Mouse (Mus musculus) heart, embryonic 10.5 days (tissue): ENCODE data around the gene Rb1. TPM values are rescaled to one million over a fixed set of nuclear protein-coding genes. Genes with fewer than 3 reads are reported as not detected.
A peak's percentile ranks its signal among the peaks of the same experiment; 100 is the strongest.

Source experiments
- DNase-seq: peaks from one replicate; pipeline ENCODE4 v3.0.0-alpha.2; 2017; ENCODE audit warnings: low spot score
- H3K27ac ChIP-seq: fragments of 300-500 bp; sonication (generic); 2 replicates; pipeline ENCODE4 v1.5.1; 2016; ENCODE audit warnings: mild to moderate bottlenecking
- H3K27me3 ChIP-seq: fragments of 300-500 bp; sonication (generic); 2 replicates; pipeline ENCODE4 v1.6.1; 2016; ENCODE audit warnings: mild to moderate bottlenecking; ENCODE audit not compliant: poor library complexity, insufficient read depth, severe bottlenecking
- H3K36me3 ChIP-seq: fragments of 300-500 bp; sonication (generic); 2 replicates; pipeline ENCODE4 v1.6.1; 2016; ENCODE audit warnings: mild to moderate bottlenecking, moderate library complexity
- H3K4me1 ChIP-seq: fragments of 300-500 bp; sonication (generic); 2 replicates; pipeline ENCODE4 v1.6.1; 2016; ENCODE audit warnings: mild to moderate bottlenecking
- H3K4me3 ChIP-seq: fragments of 300-500 bp; sonication (generic); 2 replicates; pipeline ENCODE4 v1.5.1; 2016; ENCODE audit warnings: mild to moderate bottlenecking, moderate library complexity
- H3K9me3 ChIP-seq: fragments of 300-500 bp; sonication (generic); 2 replicates; pipeline ENCODE4 v1.6.1; 2016; ENCODE audit warnings: mild to moderate bottlenecking, moderate library complexity
- WGBS: fragments of 180-500 bp; shearing (Covaris S2); methylation state at CpG from one replicate; pipeline ENCODE4 v1.1.7; 2016; 5-methylcytosine and 5-hydroxymethylcytosine counted together
- polyA plus RNA-seq: library from polyadenylated mRNA; unstranded; fragments of >200 nt; fragmentation: Nextera tagmentation; extraction: Ambion mirVana; gene quantifications from 2 replicates; pipeline ENCODE4 v1.2.1, GENCODE M21; 2016

The Rb1 gene
- polyA plus RNA-seq, 1 experiment from 2014 or later: 7.7 TPM

DNA sequence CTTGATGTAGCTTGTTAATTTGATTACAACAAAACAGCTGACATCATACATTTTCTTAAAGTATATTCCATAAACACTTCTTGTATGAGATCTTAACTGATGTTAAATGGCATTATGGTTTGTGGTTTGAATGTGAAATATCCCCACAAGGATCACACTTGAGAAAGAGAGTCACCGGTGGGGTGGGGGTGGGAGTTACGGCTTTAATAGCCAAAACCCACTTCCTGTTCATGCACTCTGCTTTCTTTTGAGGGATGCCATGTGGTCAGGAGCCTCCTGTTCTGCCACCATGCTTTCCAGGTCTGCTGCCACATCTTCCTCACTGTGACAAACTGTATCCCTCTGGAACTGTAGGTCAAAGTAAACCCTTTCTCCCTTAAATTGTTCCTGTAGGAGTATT lies 35.7 kb downstream of the Rb1 start:
- H3K27ac ChIP-seq: no peak overlapping the region

DNA sequence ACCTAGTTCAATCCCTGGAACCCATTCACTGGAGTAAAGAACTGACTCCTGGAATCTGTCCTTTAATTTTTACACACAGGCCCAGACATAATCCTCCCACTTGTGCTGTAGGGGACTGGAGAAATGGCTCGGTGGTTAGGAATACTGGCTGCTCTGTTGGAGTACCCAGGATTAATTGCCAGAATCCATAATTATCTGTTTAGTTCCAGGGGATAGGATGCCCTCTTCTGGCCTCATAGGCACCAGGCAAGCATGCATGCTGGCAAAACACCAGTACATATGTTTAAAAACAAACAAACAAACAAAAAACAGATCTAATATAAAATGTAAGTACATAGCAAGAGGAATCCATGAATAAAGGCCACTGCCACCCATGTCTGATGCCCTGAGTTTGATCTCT lies 44.6 kb downstream of the Rb1 start:
- no peak overlapping the region for H3K27ac ChIP-seq

More for the DNA sequence above, 35.7 kb downstream of the Rb1 start:
- H3K4me3 ChIP-seq: no peak overlapping the region
- DNase-seq: no peak
- 89% methylated on average over 2 of the region's 2 CpGs for WGBS
- no peaks in the 10 kb centered on the region for H3K36me3 ChIP-seq
- H3K27me3 ChIP-seq: no peaks in the 10 kb centered on the region
- no peaks in the 10 kb centered on the region for H3K4me1 ChIP-seq
- H3K9me3 ChIP-seq: no peaks in the 10 kb centered on the region

DNA sequence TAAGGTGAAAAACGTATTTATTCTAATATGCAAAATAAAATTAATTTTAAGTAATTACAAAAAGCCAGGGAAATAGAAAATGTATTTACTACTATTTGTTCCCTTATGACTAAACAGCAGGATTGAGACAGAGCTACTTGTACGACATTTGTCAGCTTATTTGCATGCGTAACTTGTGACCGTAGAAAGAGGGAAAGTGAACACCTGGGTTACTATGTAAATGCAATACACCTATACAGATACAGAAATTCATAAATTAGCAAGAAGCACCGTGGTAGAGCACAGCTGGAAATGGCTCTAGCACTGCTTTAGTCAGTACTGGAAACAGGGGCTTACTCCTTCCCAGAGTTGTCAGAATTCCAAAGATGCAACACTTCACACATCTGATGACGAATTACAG lies 46.5 kb downstream of the Rb1 start:
- Histone ChIP-seq H3K36me3 (no peaks in the 10 kb centered on the region), H3K9me3 (no peaks in the 10 kb centered on the region), H3K27me3 (no peaks in the 10 kb centered on the region), H3K27ac (no peak overlapping the region), H3K4me1 (no peaks in the 10 kb centered on the region), H3K4me3 (no peak overlapping the region)
- DNase-seq: no peak
- WGBS: 76% methylated on average over 6 of the region's 6 CpGs

More for the DNA sequence above, 44.6 kb downstream of the Rb1 start:
- 45% methylated on average over 1 of the region's 1 CpGs for WGBS
- no peak for DNase-seq
- 0 out of 2 replicates have a peak, but pooled peaks cover 3% of the 10 kb centered on the region for H3K36me3 ChIP-seq
- H3K4me3 ChIP-seq: no peak overlapping the region
- no peaks in the 10 kb centered on the region for H3K9me3 ChIP-seq
- no peaks in the 10 kb centered on the region for H3K4me1 ChIP-seq
- no peaks in the 10 kb centered on the region for H3K27me3 ChIP-seq

DNA sequence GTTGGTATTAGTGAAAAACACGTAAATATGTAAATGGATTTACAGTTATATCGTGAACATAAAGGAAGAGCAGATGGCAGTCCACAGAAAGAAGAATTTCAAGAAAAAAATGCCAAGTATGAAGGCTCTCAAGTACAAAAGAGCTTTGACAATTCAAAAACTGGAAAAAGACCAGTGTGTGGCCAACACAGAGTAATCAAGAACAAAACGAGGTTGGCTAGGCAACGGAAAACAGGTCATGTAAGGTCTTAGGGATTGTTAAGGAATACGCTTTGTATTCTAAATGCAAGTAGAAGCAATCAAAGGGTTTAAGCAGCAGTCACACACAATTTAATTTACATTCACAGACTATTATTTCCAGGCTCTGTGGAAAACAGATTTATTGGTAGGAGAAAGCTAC lies 53.8 kb downstream of the Rb1 start:
- Histone ChIP-seq H3K27ac (no peak overlapping the region), H3K4me1 (peaks cover 5% of the 10 kb centered on the region; the same call in 1 of the 2 replicates), H3K27me3 (no peaks in the 10 kb centered on the region), H3K4me3 (no peak overlapping the region), H3K9me3 (no peaks in the 10 kb centered on the region), H3K36me3 (no peaks in the 10 kb centered on the region)
- WGBS: 85% methylated on average over 5 of the region's 5 CpGs
- DNase-seq: no peak

DNA sequence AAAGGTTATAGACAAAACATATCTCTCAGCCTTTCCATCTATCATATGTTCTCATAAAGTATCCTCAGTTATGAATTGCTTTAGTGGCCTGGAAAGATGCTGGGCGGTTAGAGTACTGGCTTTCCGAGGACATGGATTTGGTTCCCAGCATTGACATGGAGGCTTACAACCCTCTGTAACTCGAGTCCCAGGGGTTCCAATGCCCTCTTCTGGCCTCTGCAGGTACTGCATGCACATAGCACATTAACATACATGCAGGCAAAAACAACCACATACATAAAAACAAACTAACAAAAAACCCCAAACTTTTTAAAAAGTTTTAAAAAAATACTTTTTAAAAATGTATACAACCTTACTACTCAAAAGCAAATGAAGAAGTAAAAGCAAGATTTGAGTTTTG lies 59.5 kb downstream of the Rb1 start:
- no peak overlapping the region for H3K4me3 ChIP-seq
- no peaks in the 10 kb centered on the region for H3K9me3 ChIP-seq
- no peaks in the 10 kb centered on the region for H3K27me3 ChIP-seq
- H3K36me3 ChIP-seq: peaks cover 13% of the 10 kb centered on the region
- peaks cover 5% of the 10 kb centered on the region; the same call in 1 of the 2 replicates for H3K4me1 ChIP-seq
- 80% methylated on average over 3 of the region's 3 CpGs for WGBS
- no peak overlapping the region for H3K27ac ChIP-seq
- no peak for DNase-seq

DNA sequence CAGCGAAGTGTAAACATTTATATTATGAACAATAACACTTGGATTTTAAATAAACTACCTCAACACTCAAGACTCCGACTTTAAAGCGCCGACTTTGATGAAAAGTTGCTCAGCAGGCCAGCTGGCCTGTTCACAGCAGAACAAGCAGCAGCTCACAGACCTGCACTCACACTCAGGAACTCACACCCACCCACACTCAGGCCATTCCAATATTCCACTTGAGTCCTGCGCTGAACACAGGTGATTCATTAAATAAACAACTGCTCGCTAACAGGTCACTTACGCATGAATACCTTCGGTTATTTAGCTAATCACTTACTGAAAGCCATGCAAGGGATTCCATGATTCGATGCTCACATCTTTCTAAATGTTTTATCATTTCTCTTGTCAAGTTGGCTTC lies 63.4 kb downstream of the Rb1 start:
- Histone ChIP-seq H3K27me3 (no peaks in the 10 kb centered on the region), H3K4me1 (no peaks in the 10 kb centered on the region), H3K9me3 (no peaks in the 10 kb centered on the region), H3K36me3 (peaks cover 13% of the 10 kb centered on the region), H3K4me3 (no peak overlapping the region), H3K27ac (no peak overlapping the region)
- no peak for DNase-seq
- WGBS: 92% methylated on average over 9 of the region's 9 CpGs

DNA sequence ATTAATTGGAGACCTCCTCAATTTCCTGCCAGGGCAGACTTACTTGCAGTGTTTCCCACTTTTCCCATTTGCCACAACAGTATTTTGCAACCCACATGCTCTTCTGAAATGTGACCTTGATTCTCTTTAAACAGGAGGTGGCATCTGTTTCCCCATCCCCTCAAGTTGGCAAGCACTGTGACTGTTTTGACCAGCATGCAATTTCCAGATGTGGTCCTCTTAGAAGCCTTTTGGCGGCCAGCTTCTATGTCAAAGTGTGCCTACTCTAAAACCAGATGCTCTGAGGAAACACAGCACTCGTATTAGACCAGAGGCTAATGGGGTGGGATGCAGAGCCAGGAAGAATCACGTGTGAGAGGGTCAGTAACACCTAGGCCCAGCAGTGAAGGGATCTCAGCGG lies 67.4 kb downstream of the Rb1 start:
- Histone ChIP-seq H3K4me1 (no peaks in the 10 kb centered on the region), H3K36me3 (no peaks in the 10 kb centered on the region), H3K27me3 (no peaks in the 10 kb centered on the region), H3K27ac (no peak overlapping the region), H3K4me3 (no peak overlapping the region), H3K9me3 (no peaks in the 10 kb centered on the region)
- DNase-seq: no peak
- WGBS: 68% methylated on average over 4 of the region's 4 CpGs

DNA sequence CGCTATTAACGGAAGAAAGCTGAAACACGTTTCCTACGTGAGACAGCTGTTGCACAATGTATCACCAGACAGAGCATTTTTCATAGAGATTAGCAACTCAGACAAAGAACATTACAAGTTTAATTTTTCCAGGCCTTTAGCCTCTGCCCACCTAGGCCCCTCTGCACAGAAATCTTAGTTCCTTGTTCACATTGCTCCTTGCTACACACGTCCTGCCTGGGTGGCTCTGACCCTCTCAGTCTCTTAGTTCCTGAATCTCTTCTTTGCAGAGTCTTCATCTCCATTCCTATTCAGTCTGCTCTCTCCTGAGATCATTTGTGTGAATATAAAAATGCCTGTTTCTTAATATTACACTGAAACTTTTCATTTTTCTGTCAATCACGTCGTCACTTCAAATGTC lies 68.3 kb downstream of the Rb1 start:
- Histone ChIP-seq H3K4me1 (no peaks in the 10 kb centered on the region), H3K27me3 (no peaks in the 10 kb centered on the region), H3K36me3 (no peaks in the 10 kb centered on the region), H3K4me3 (no peak overlapping the region), H3K9me3 (no peaks in the 10 kb centered on the region), H3K27ac (no peak overlapping the region)
- 75% methylated on average over 7 of the region's 7 CpGs for WGBS
- no peak for DNase-seq

DNA sequence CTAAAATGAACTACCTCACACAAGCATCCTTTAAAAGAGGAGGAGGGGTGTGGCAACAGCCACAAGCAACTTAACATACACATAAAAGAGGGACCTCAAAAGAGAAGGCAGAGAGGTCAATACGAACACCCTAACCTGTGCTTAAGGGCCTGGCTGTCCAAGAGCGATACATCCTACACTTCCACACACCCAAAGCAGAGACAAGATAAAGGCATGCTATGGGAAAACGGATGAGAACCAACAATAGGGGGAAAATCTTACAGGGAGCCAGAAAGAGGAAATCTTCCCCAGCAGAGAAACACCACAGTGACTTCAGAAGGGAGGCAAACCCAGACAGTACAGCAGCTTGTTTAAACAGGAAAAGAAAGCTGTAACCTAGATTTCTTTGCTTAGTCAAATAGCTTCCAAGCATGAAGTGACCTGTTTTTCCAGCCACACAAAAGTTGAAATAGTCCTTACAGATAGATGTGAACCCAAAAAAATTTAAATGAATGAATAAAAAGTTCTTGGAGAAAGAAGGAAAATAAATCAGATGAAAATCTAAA lies 70.1 kb downstream of the Rb1 start:
- 55% methylated on average over 3 of the region's 3 CpGs for WGBS
- Histone ChIP-seq H3K9me3 (no peaks in the 10 kb centered on the region), H3K4me3 (no peak overlapping the region), H3K4me1 (no peaks in the 10 kb centered on the region), H3K27me3 (no peaks in the 10 kb centered on the region), H3K36me3 (no peaks in the 10 kb centered on the region), H3K27ac (no peak overlapping the region)
- no peak for DNase-seq

DNA sequence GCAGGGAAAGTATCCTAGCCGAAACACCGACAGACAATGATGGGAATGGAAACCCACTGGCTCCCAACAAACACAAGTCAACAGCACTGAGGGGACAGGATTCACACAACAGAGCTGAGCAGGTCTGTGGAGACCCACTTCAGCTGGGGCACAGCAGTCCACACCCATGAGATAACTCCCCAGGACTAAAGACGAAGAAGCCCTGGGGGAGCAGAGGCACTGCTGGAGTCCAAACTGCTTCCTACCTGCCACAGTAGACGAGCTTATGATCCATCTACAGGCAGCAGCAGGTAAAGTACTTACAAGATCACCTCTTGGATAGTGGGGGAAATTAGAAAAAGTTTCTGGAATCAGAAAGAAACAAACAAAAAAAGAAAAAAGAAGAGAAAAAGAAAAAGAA lies 71.2 kb downstream of the Rb1 start:
- no peaks in the 10 kb centered on the region for H3K27me3 ChIP-seq
- 0 out of 2 replicates have a peak overlapping the region, but pooled peaks have one; percentile 36 for H3K27ac ChIP-seq
- H3K9me3 ChIP-seq: no peaks in the 10 kb centered on the region
- no peak overlapping the region for H3K4me3 ChIP-seq
- no peak for DNase-seq
- WGBS: 71% methylated on average over 4 of the region's 4 CpGs
- H3K36me3 ChIP-seq: no peaks in the 10 kb centered on the region
- no peaks in the 10 kb centered on the region for H3K4me1 ChIP-seq

DNA sequence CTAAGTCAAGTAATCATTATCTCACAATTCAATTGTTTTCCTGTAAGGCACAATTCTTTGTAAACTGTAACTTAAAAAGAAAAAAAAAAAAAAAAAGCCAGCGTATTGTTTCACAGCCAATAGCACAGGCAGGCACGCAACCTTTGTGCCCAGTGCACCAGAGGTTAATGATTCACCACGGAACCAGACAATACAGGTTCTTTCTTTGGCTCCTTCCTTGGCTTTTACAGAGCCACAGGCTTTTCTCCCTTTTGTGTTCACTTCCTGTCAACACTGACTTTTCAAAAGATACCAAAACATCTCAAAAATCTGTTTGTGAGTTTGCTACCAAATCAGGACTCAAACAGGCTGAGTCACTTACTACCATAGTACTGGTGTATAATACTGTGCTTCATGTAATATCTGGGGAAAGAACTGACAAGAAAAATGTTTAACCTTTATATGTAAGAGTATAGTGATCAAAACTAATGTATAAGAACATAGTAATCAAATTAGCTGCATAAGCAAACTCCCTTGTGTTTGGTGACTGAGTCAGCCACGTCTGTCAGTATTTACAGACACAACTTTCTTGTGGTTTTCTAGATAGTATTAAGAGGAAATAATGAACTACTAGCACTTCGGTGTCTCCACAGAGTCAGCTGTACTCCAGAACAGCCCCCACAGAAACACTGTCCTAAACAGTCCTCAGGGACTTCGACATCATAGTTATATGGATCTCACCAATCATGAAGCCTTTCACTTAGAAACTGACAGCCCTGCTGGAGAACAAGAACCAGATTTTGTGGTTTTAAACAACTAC lies 72.0 kb downstream of the Rb1 start:
- Histone ChIP-seq H3K4me3 (no peak overlapping the region), H3K9me3 (no peaks in the 10 kb centered on the region), H3K27ac (no peak overlapping the region; the same call in 1 of the 2 replicates), H3K4me1 (no peaks in the 10 kb centered on the region), H3K27me3 (no peaks in the 10 kb centered on the region), H3K36me3 (no peaks in the 10 kb centered on the region)
- no peak for DNase-seq
- 68% methylated on average over 6 of the region's 6 CpGs for WGBS

DNA sequence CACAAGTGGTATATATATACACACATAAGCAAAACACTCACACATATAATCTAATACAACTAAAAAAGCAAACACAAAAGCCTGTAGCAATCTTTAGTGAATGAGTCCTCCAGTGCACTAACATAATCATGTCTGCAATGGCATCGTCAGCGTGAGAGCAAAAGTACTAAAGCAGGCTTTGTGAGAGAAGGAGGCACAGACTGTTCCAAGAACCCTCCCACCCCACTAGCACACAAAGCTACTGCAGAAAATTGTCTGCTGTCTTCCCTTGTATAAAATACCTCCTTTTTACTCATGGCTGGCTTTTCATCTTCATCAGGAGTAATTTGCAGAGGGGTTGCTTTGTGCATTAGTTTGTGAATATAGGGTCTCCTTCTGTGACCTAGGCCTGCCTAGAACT lies 73.3 kb downstream of the Rb1 start:
- no peak for DNase-seq
- 84% methylated on average over 2 of the region's 2 CpGs for WGBS
- no peak overlapping the region for H3K27ac ChIP-seq

DNA sequence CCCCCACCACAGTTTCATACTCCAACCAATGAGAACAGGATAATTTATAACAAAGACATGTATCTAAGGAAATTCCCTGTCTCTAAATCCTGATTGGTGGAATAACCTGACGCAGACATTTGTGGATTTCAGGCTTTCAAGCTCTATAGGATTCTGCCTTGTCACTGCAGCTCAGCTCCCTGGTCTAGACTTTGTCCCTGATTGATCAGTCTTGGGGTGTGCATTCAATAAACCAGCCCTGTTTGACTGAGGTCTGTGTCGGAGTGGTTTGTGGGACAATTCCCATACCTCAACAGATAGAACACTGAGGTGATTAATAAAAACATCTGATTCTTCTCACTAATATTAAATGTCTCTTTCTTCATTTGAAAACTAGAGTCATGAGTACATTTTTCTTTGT lies 75.6 kb downstream of the Rb1 start:
- Histone ChIP-seq H3K4me1 (no peaks in the 10 kb centered on the region), H3K36me3 (no peaks in the 10 kb centered on the region), H3K27ac (no peak overlapping the region), H3K4me3 (no peak overlapping the region), H3K27me3 (no peaks in the 10 kb centered on the region), H3K9me3 (no peaks in the 10 kb centered on the region)
- 91% methylated on average over 2 of the region's 2 CpGs for WGBS
- DNase-seq: no peak

More for the DNA sequence above, 73.3 kb downstream of the Rb1 start:
- Histone ChIP-seq H3K36me3 (no peaks in the 10 kb centered on the region), H3K4me1 (no peaks in the 10 kb centered on the region), H3K9me3 (no peaks in the 10 kb centered on the region), H3K27me3 (no peaks in the 10 kb centered on the region), H3K4me3 (no peak overlapping the region)
